Mouse (Mus musculus) neural tube, embryonic 11.5 days (tissue): ENCODE data around the gene Gse1. TPM values are rescaled to one million over a fixed set of nuclear protein-coding genes. Genes with fewer than 3 reads are reported as not detected.
A peak's percentile ranks its signal among the peaks of the same experiment; 100 is the strongest.

Experiments
- ATAC-seq: fragments of 200-750 bp; cut with Nextera tagmentation; 2 replicates; pipeline ENCODE4 v1.8.0; 2017; ENCODE audit warnings: moderate number of reproducible peaks, mild to moderate bottlenecking, moderate TSS enrichment, moderate library complexity; ENCODE audit not compliant: insufficient read depth, low FRiP score, low TSS enrichment
- DNase-seq: peaks from one replicate; pipeline ENCODE4 v3.0.0-alpha.2; 2015; ENCODE audit warnings: low spot score
- H3K27ac ChIP-seq: fragments of 300-500 bp; sonication (generic); 2 replicates; pipeline ENCODE4 v1.5.1; 2014; ENCODE audit warnings: low read depth, mild to moderate bottlenecking, low read length
- H3K27me3 ChIP-seq: fragments of 300-500 bp; sonication (generic); 2 replicates; pipeline ENCODE4 v1.6.1; 2014; ENCODE audit warnings: mild to moderate bottlenecking, low read length, mixed read lengths; ENCODE audit not compliant: control insufficient read depth, insufficient read depth
- H3K36me3 ChIP-seq: fragments of 300-500 bp; sonication (generic); 2 replicates; pipeline ENCODE4 v1.6.1; 2014; ENCODE audit warnings: mild to moderate bottlenecking, low read length, moderate library complexity, mixed read lengths; ENCODE audit not compliant: control insufficient read depth, insufficient read depth
- H3K4me1 ChIP-seq: fragments of 300-500 bp; sonication (generic); 2 replicates; pipeline ENCODE4 v1.6.1; 2014; ENCODE audit warnings: low read length, mixed read lengths; ENCODE audit not compliant: control insufficient read depth, insufficient read depth
- H3K4me2 ChIP-seq: fragments of 300-500 bp; sonication (generic); 2 replicates; pipeline ENCODE4 v1.6.1; 2014; ENCODE audit warnings: low read depth, mild to moderate bottlenecking, moderate library complexity
- H3K4me3 ChIP-seq: fragments of 300-500 bp; sonication (generic); 2 replicates; pipeline ENCODE4 v1.5.1; 2014; ENCODE audit warnings: low read depth, low read length
- H3K9ac ChIP-seq: fragments of 300-500 bp; sonication (generic); 2 replicates; pipeline ENCODE4 v1.6.1; 2014; ENCODE audit warnings: mild to moderate bottlenecking, low read length
- H3K9me3 ChIP-seq: fragments of 300-500 bp; sonication (generic); 2 replicates; pipeline ENCODE4 v1.6.1; 2016; ENCODE audit warnings: low read length; ENCODE audit not compliant: control insufficient read depth
- WGBS: fragments of 180-500 bp; shearing (Covaris S2); extraction: QIAGEN DNeasy Blood & Tissue Kit; methylation state at CpG from one replicate; pipeline ENCODE4 v1.1.7; 2014; 5-methylcytosine and 5-hydroxymethylcytosine counted together
- polyA plus RNA-seq: library from polyadenylated mRNA; unstranded; fragments of >200 nt; fragmentation: Nextera tagmentation; extraction: Ambion mirVana; gene quantifications from 2 replicates; pipeline ENCODE4 v1.2.1, GENCODE M21; 2014

The Gse1 gene
- polyA plus RNA-seq, 1 experiment from 2014 or later: 33.5 TPM

DNA sequence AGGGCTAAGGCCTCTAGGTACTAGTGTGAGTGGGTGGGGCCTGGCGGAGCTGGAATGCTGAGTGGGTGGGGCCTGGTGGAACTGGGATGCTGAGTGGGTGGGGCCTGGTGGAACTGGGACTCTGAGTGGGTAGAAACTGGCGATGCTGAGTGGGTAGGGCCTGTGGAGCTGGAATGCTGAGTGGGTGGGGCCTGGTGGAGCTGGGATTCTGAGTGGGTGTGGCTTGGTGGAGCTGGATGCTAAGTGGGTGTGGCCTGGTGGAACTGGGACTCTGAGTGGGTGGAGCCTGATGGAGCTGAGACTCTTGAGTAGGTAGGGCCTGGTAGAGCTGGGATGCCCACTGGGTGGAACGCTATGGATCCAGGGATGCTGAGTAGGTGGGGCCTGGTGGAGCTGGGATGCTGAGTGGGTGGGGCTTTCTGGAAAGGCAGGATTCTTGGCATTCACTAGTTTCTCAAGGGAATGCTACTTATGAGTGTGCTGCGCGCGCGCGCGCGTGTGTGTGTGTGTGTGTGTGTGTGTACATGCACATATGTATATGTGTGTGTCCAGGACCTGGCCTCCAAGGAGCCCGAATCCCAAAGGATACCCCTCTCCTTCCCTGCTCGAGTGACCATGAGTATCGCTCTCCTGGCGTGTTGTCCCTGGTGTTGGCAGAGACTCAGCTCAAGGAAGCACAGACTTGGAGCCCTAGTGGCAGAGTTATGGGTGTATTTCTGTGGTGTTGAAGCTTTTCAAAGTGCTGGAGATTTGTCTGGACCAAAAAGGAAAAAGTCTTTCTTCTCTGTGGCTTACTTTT is 290.7 kb downstream of the Gse1 start:
- H3K27ac ChIP-seq: peak overlapping the region; percentile 35; the same call in 1 of the 2 replicates
- no peaks in the 10 kb centered on the region for H3K9me3 ChIP-seq
- peaks cover 81% of the 10 kb centered on the region for H3K4me1 ChIP-seq
- no peaks in the 10 kb centered on the region for H3K27me3 ChIP-seq
- 55% methylated on average over 14 of the region's 14 CpGs for WGBS
- no peak for DNase-seq
- H3K4me3 ChIP-seq: no peak overlapping the region
- H3K9ac ChIP-seq: no peak overlapping the region
- H3K36me3 ChIP-seq: no peaks in the 10 kb centered on the region
- H3K4me2 ChIP-seq: no peak overlapping the region
- ATAC-seq: no peak

DNA sequence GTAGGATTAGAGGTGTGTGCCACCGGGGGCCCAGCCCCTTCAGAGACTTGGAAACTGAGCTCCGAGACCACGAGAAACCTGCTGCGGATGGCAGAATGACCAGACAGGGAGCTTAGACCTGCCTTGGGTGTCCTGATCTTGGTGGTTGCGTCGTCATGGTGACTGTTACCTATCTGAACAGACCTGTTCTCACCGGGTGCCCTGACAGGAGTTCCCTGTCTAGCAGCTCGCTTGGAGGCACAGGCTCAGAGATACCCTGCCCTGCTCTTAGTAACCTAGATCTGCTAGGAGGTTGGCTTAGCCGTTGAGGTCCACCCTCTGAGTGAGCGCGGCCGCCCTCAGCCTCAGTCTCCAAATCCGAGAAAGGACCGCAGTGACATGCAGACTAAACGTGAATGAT is 292.0 kb downstream of the Gse1 start:
- Histone ChIP-seq H3K27me3 (no peaks in the 10 kb centered on the region), H3K27ac (peak overlapping the region; percentile 67), H3K4me1 (peaks cover 79% of the 10 kb centered on the region), H3K9ac (no peak overlapping the region), H3K4me2 (peak overlapping the region; percentile 13), H3K36me3 (no peaks in the 10 kb centered on the region), H3K9me3 (no peaks in the 10 kb centered on the region), H3K4me3 (no peak overlapping the region)
- DNase-seq (no peak), ATAC-seq (0 out of 2 replicates have a peak, but pooled peaks have one; percentile 1)
- WGBS: 67% methylated on average over 15 of the region's 15 CpGs

DNA sequence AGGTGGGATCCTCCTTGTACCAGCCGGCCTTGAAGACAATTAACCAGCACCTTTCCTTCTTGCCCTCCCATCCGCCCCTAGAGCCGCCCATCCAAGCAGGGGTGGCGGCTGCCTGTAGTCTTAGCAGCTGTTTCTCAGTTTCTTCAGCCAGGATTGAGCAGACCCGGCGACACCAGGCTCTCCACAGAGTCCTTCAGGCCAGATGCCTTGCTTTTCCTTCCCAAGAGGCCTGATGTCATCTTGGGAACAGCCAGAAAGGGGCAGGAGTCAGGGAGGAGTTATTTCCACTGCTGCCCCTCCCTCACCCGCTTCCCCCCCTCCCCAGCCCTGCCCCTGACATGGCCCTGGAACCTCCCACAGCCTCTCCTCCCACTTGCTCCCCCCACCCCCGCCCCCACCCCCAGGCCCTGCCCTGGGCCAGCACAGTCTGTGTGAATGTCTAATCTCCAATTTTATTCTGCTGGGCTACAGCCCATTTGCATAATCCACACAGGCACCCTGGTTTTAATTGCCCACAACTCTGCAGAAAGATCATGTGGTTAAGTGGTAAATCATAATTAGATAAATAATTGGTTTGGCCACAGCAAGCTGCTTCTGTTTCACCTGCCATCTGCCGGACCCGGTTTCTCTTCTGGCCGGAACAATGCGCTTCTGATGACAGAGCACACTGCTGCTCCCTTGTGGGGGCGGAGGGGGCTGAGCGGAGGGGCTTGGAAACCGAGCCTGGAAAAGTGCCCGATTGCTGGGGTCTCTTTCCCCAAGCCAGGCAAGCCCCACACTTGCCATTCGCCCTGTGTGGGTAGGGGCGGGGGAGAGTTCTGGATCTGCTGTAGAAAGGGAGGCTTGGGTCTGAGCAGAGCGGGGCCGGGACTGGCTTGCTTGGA is 292.7 kb downstream of the Gse1 start:
- H3K9ac ChIP-seq: no peak overlapping the region
- H3K4me2 ChIP-seq: peak overlapping the region; percentile 13
- H3K27me3 ChIP-seq: no peaks in the 10 kb centered on the region
- peaks cover 79% of the 10 kb centered on the region for H3K4me1 ChIP-seq
- 14% methylated on average over 19 of the region's 20 CpGs for WGBS
- no peak overlapping the region for H3K4me3 ChIP-seq
- H3K9me3 ChIP-seq: no peaks in the 10 kb centered on the region
- no peaks in the 10 kb centered on the region for H3K36me3 ChIP-seq
- DNase-seq (peak; percentile 83), ATAC-seq (peak; percentile 77)
- peak overlapping the region; percentile 67 for H3K27ac ChIP-seq

DNA sequence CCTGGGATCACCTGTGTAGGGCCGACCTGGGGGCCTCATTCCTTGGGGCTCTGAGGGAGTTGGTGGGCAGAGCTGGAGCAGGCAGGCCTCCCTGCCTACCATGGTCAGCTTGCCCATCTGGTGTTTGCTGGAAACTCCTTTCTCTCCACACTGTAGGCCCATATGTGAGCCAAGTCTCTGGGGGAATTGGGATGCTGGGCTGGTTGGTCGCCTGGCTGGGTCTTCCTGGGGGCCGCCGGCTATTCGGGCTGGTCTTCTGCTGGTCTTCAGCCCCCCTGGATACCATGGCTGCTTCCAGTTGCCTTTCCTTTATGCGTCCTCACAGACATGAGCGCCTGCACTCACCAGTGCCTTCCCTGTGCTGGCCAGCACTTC is 293.3 kb downstream of the Gse1 start:
- Histone ChIP-seq H3K4me1 (peaks cover 79% of the 10 kb centered on the region), H3K36me3 (no peaks in the 10 kb centered on the region), H3K4me2 (0 out of 2 replicates have a peak overlapping the region, but pooled peaks have one; percentile 6), H3K27ac (peak overlapping the region; percentile 67), H3K27me3 (no peaks in the 10 kb centered on the region), H3K4me3 (no peak overlapping the region), H3K9me3 (no peaks in the 10 kb centered on the region), H3K9ac (no peak overlapping the region)
- ATAC-seq (peak; percentile 8; the same call in 1 of the 2 replicates), DNase-seq (no peak)
- 57% methylated on average over 7 of the region's 7 CpGs for WGBS

DNA sequence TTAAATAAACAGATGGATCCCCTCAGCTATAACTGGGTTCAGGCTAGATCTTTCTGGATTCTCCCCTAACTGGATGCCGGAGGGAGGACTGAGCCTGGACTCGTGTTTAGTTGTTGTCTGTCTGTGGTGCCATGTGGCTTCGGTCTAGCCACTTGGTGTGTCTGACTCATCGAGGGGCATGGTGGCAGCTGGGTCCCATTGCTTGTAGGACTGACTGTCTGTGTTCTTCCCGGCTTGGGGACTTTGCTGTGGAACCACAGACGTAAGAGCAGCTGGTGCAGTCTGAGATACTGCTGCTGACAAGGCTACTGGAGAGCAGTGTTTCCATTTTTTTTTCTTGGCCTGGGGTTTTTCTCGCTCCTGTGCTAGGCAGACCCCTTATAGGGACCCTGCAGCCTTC is 295.4 kb downstream of the Gse1 start:
- Histone ChIP-seq H3K4me2 (no peak overlapping the region), H3K4me1 (peaks cover 78% of the 10 kb centered on the region), H3K4me3 (no peak overlapping the region), H3K36me3 (no peaks in the 10 kb centered on the region), H3K27me3 (no peaks in the 10 kb centered on the region), H3K9ac (no peak overlapping the region), H3K9me3 (no peaks in the 10 kb centered on the region), H3K27ac (peak overlapping the region; percentile 35; the same call in 1 of the 2 replicates)
- no peak for DNase-seq
- ATAC-seq: no peak
- WGBS: 71% methylated on average over 7 of the region's 7 CpGs

DNA sequence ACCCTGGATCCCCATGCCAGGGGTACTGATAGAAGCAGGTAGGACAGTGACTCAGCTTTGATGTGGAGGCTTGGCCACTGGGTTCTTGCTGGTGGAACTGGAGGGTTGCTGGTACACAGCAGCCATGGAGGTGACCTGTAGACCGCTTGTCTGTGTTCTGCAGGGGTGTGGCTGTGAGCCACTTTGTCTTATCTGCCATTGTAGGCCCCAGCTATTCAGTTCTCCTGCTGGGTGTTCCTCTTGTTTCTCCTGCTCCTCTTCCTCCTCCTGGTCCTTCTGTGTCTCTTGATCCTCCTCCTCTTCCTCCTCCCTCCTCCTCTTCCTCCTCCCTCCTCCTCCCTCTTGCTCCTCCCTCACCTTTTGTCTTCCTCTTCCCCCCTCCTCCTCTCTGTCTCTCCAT is 296.9 kb downstream of the Gse1 start:
- no peak overlapping the region for H3K27ac ChIP-seq
- H3K9me3 ChIP-seq: no peaks in the 10 kb centered on the region
- peaks cover 74% of the 10 kb centered on the region for H3K4me1 ChIP-seq
- H3K9ac ChIP-seq: no peak overlapping the region
- H3K4me2 ChIP-seq: no peak overlapping the region
- 73% methylated on average over 1 of the region's 1 CpGs for WGBS
- no peak for DNase-seq
- H3K27me3 ChIP-seq: no peaks in the 10 kb centered on the region
- H3K4me3 ChIP-seq: no peak overlapping the region
- ATAC-seq: no peak
- H3K36me3 ChIP-seq: no peaks in the 10 kb centered on the region

DNA sequence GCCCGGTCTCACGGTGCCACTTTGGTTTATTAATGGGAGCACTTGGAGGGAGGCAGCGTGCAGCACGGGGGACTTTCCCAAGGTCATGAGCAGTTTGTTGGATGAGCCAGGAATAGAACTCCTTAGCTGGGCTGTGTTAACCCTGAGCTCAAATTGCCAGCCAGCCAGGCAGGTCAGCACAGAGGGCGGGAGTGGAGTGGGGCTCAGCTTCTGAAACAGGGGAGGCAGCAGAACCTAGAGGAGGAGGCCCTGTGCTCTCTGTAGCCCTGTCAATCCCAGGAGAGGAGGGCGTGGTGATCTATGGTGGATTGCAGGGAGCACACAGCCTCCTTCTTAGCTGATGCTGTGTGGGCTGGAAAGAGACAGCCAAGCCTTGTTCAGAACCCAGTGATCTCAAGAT is 297.6 kb downstream of the Gse1 start:
- Histone ChIP-seq H3K4me2 (no peak overlapping the region), H3K36me3 (no peaks in the 10 kb centered on the region), H3K9ac (no peak overlapping the region), H3K9me3 (no peaks in the 10 kb centered on the region), H3K4me3 (no peak overlapping the region), H3K27me3 (no peaks in the 10 kb centered on the region), H3K4me1 (peaks cover 67% of the 10 kb centered on the region), H3K27ac (no peak overlapping the region)
- DNase-seq (no peak), ATAC-seq (no peak)
- WGBS: 57% methylated on average over 6 of the region's 6 CpGs

DNA sequence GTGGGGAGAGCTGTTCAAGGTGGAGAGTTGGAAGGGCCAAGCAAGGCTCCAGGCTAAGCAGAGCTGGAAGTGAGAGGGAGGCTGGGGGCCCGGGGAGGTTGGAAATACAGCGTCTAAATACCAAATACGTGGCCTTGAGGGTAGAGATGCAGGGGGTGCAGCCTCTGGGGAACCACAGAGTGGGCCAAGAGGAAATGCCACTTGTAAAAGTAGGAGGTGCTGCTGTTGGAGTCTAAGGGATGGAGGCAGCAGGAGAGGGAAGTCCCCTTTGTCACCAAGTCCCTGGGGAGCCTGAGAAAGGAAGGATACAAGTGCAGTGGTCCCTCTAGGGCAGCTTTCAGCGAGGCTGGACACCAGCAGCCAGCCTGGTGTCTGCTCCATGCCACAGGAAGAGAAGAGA is 298.3 kb downstream of the Gse1 start:
- no peaks in the 10 kb centered on the region for H3K9me3 ChIP-seq
- no peak overlapping the region for H3K4me2 ChIP-seq
- no peaks in the 10 kb centered on the region; the same call in 1 of the 2 replicates for H3K36me3 ChIP-seq
- no peak overlapping the region for H3K27ac ChIP-seq
- no peak overlapping the region for H3K9ac ChIP-seq
- ATAC-seq (no peak), DNase-seq (no peak)
- 36% methylated on average over 4 of the region's 4 CpGs for WGBS
- H3K4me3 ChIP-seq: no peak overlapping the region
- H3K4me1 ChIP-seq: peaks cover 67% of the 10 kb centered on the region
- no peaks in the 10 kb centered on the region for H3K27me3 ChIP-seq
